In the genomic region with DNA sequence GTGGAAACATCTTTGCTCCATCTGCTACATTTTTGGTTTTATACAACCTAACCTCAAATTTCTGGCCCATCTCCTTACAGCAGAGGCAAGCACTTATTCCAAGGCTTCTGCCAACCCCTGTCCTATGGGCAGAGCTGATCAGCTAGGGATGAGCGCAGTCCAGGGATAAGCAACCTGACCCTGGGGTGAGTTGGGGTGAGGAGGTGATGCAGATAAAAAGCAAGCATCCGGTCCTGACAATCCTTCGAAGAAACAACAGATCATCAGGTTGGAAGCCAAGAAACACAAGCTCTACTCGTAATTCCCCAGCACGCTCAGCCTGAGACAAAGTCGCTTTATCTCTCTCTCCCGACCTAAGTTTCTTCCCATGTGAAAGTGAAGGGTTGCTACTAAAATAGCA, we compare ENCODE assay signal across 24 mouse cellular contexts.
A peak's percentile ranks its signal among the peaks of the same experiment; 100 is the strongest.
DNase-seq lines count a peak whose midpoint lies in the region; ATAC-seq lines count a peak whose summit lies in the region.
"Had no signal": no experiment of that assay in that cellular context is flagged by ENCODE, and none has a peak within 500 bp of the region (broad histone marks: within the 10 kb centered on the region; RNA-seq: fewer than 3 reads in every experiment).

No protein-coding gene starts in this region.

- no peak for ATAC-seq in limb, embryonic 12.5 days (ENCODE audit: insufficient number of reproducible peaks, insufficient read depth, low FRiP score, low TSS enrichment, low read depth)
- 0 out of 2 replicates have a peak, but pooled peaks have one; percentile 18 for ATAC-seq in heart, embryonic 16.5 days (replicated peaks; ENCODE audit: extremely low read depth, insufficient read depth, low FRiP score)
- ATAC-seq: hindbrain, embryonic 16.5 days; Patski had no signal

- no peak overlapping the region for H3K9ac ChIP-seq in limb, embryonic 12.5 days (replicated peaks)
- no peak overlapping the region for H3K9ac ChIP-seq in heart, embryonic 16.5 days (ENCODE audit: low read length)
- H3K9ac ChIP-seq: embryonic facial prominence, embryonic 13.5 days; forebrain, embryonic 12.5 days; lung, embryonic 15.5 days; midbrain, embryonic 12.5 days; neural tube, embryonic 13.5 days had no signal

- no peak overlapping the region for H3K4me3 ChIP-seq in heart, embryonic 10.5 days
- H3K4me3 ChIP-seq in limb, embryonic 12.5 days (replicated peaks), result no peak overlapping the region
- H3K4me3 ChIP-seq in limb, embryonic 10.5 days, result no peak overlapping the region
- no peak overlapping the region for H3K4me3 ChIP-seq in heart, embryonic 16.5 days (ENCODE audit: low read length)
- H3K4me3 ChIP-seq: embryonic facial prominence, embryonic 13.5 days; erythroblast, embryonic 14.5 days; forebrain, embryonic 12.5 days; lung, embryonic 15.5 days; midbrain, embryonic 12.5 days; neural tube, embryonic 13.5 days had no signal

- no peaks in the 10 kb centered on the region for H3K27me3 ChIP-seq in heart, embryonic 10.5 days (ENCODE audit: insufficient read depth, poor library complexity, severe bottlenecking)
- no peaks in the 10 kb centered on the region for H3K27me3 ChIP-seq in limb, embryonic 12.5 days
- H3K27me3 ChIP-seq in limb, embryonic 10.5 days (ENCODE audit: low read depth, poor library complexity, severe bottlenecking), result no peaks in the 10 kb centered on the region
- H3K27me3 ChIP-seq in heart, embryonic 16.5 days (ENCODE audit: control insufficient read depth, insufficient read depth, low read length), result no peaks in the 10 kb centered on the region
- H3K27me3 ChIP-seq: forebrain, embryonic 12.5 days; lung, embryonic 15.5 days; midbrain, embryonic 12.5 days; neural tube, embryonic 13.5 days; Patski had no signal

- 52% methylated on average over 7 of the region's 7 CpGs for WGBS in heart, embryonic 10.5 days
- WGBS in limb, embryonic 12.5 days, result 86% methylated on average over 7 of the region's 7 CpGs
- WGBS in limb, embryonic 10.5 days, result 84% methylated on average over 7 of the region's 7 CpGs
- 52% methylated on average over 7 of the region's 7 CpGs for WGBS in heart, embryonic 16.5 days

- no peak overlapping the region for H3K4me2 ChIP-seq in limb, embryonic 12.5 days
- H3K4me2 ChIP-seq in heart, embryonic 16.5 days (ENCODE audit: low read depth, low read length), result no peak overlapping the region
- H3K4me2 ChIP-seq: embryonic facial prominence, embryonic 13.5 days; forebrain, embryonic 12.5 days; liver, embryonic 11.5 days; lung, embryonic 15.5 days; midbrain, embryonic 12.5 days; neural tube, embryonic 13.5 days had no signal

- H3K36me3 ChIP-seq in heart, embryonic 10.5 days, result no peaks in the 10 kb centered on the region
- no peaks in the 10 kb centered on the region for H3K36me3 ChIP-seq in limb, embryonic 12.5 days
- no peaks in the 10 kb centered on the region for H3K36me3 ChIP-seq in limb, embryonic 10.5 days
- no peaks in the 10 kb centered on the region for H3K36me3 ChIP-seq in heart, embryonic 16.5 days (ENCODE audit: control insufficient read depth, insufficient read depth)
- H3K36me3 ChIP-seq: embryonic facial prominence, embryonic 13.5 days; forebrain, embryonic 12.5 days; lung, embryonic 15.5 days; midbrain, embryonic 12.5 days; neural tube, embryonic 13.5 days had no signal

- no peak overlapping the region for H3K27ac ChIP-seq in heart, embryonic 10.5 days
- H3K27ac ChIP-seq in limb, embryonic 12.5 days, result 0 out of 2 replicates have a peak overlapping the region, but pooled peaks have one; percentile 35
- H3K27ac ChIP-seq in limb, embryonic 10.5 days, result no peak overlapping the region
- peak overlapping the region; percentile 63 for H3K27ac ChIP-seq in heart, embryonic 16.5 days (ENCODE audit: low read length)
- H3K27ac ChIP-seq: embryonic facial prominence, embryonic 13.5 days; forebrain, embryonic 12.5 days; lung, embryonic 15.5 days; midbrain, embryonic 12.5 days; neural tube, embryonic 13.5 days had no signal

- peak; percentile 24 to 26 for DNase-seq in heart, adult 18-20 months
- DNase-seq in heart, embryonic 10.5 days (ENCODE audit: low spot score), result no peak
- DNase-seq in limb, embryonic 10.5 days (ENCODE audit: low spot score), result no peak
- DNase-seq in urinary bladder, adult 18-20 months (ENCODE audit: low spot score in 2 of 2), result no peak
- DNase-seq in frontal cortex, adult 2 months (ENCODE audit: extremely low spot score in 1 of 2, low spot score in 1 of 2), result no peak
- DNase-seq: adrenal gland, postnatal 14 days; cerebellum, adult 11 months; cerebellum, adult 9-11 months; embryo, embryonic 11 days; kidney, adult 18-20 months; layer of hippocampus, adult 9-11 months; right cerebral cortex, postnatal 14 days; thymus, postnatal 4 days had no signal

- H3K4me1 ChIP-seq in heart, embryonic 10.5 days, result peaks cover 6% of the 10 kb centered on the region
- H3K4me1 ChIP-seq in limb, embryonic 12.5 days (replicated peaks), result no peaks in the 10 kb centered on the region
- H3K4me1 ChIP-seq in limb, embryonic 10.5 days, result peaks cover 10% of the 10 kb centered on the region
- H3K4me1 ChIP-seq in heart, embryonic 16.5 days (ENCODE audit: control insufficient read depth, insufficient read depth, low read length), result no peaks in the 10 kb centered on the region
- H3K4me1 ChIP-seq: forebrain, embryonic 12.5 days; lung, embryonic 15.5 days; midbrain, embryonic 12.5 days; neural tube, embryonic 13.5 days had no signal

- H3K9me3 ChIP-seq in heart, embryonic 10.5 days, result no peaks in the 10 kb centered on the region
- H3K9me3 ChIP-seq in limb, embryonic 12.5 days, result no peaks in the 10 kb centered on the region
- H3K9me3 ChIP-seq in limb, embryonic 10.5 days (replicated peaks), result no peaks in the 10 kb centered on the region
- H3K9me3 ChIP-seq in heart, embryonic 16.5 days (replicated peaks; ENCODE audit: control insufficient read depth, low read length), result no peaks in the 10 kb centered on the region
- H3K9me3 ChIP-seq: embryonic facial prominence, embryonic 13.5 days; forebrain, embryonic 12.5 days; lung, embryonic 15.5 days; midbrain, embryonic 12.5 days; neural tube, embryonic 13.5 days had no signal

Comparison
In these comparisons a context has a peak if more than half of its experiments do, and no peak if none do; other contexts are left out.
1. DNase-seq: peak in heart, adult 18-20 months (2 of 2); none in heart, embryonic 10.5 days (single experiment), limb, embryonic 10.5 days (single experiment), urinary bladder, adult 18-20 months (0 of 2) and frontal cortex, adult 2 months (0 of 2).
2. H3K27ac ChIP-seq: peak in limb, embryonic 12.5 days (single experiment) and heart, embryonic 16.5 days (single experiment); none in heart, embryonic 10.5 days (single experiment) and limb, embryonic 10.5 days (single experiment).